Mouse (Mus musculus) gastrocnemius, adult 2 months (tissue): ENCODE data around the gene Slc25a43. TPM values are rescaled to one million over a fixed set of nuclear protein-coding genes. Genes with fewer than 3 reads are reported as not detected.

ENCODE experiments used
- DNase-seq: peaks from one replicate; pipeline ENCODE4 v3.0.0; 2022
- H3K27ac ChIP-seq: fragments of 200-600 bp; 2 replicates; pipeline ENCODE4 v1.8.1; 2022; ENCODE audit warnings: mild to moderate bottlenecking
- H3K4me3 ChIP-seq: fragments of 200-600 bp; 2 replicates; pipeline ENCODE4 v1.8.1; 2022; ENCODE audit warnings: mild to moderate bottlenecking, moderate library complexity
- CTCF ChIP-seq: fragments of 200-600 bp; IDR thresholded peaks from 2 replicates; pipeline ENCODE4 v1.8.1; 2022; ENCODE audit warnings: antibody characterized with exemption, mild to moderate bottlenecking, moderate library complexity
- intact Hi-C: fragments of 180-260 bp; cut with DNase I; formaldehyde crosslinking; loops from one replicate; pipeline ENCODE4 v1.15.1; 2025
- total RNA-seq, 2 experiments: library from RNA; stranded (reverse); gene quantifications; 2 replicates each; pipeline ENCODE4 v1.2.3; 2021

Slc25a43 gene
- total RNA-seq, 2 experiments from 2014 or later: not detected

DNA sequence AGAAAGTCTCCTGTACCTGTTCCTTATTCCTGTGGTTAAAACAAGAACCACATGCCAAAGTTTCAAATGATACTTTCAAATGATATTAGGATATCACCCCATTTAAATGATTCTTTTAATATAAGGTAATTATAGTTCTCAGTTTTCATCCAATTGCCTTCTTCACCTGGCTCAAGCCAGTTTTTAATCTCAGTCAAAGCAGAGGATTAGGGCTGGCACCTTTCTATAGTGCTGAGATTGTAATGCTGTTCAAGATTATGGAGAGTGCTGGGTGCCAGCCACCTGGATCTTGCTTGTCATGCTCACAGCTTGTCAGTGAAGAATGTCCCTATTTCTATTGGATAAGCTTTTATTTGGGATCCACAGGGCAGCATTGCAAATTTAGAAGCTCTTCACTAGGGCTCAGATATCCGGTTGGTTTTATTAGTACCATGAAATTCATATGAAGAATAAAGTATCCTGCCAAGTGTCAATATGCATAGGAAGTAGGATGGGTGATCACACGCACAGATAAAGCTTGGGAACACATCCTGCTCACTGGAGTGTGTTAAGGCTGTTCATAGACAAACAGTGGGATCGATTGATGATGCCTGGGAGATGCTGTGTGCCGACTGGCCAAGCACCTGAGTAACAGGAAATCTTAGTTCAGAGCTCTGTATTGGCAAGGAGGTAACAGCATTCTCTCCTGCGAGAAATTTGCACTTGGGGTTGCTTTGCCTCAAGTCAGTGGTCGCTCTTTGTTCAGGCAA is 55.8 kb downstream of the Slc25a43 start:
- intact Hi-C loops: no loop called here
- DNase-seq: no peak
- Histone ChIP-seq H3K4me3 (no peak overlapping the region), H3K27ac (no peak overlapping the region)
- no peak for TF ChIP-seq CTCF

DNA sequence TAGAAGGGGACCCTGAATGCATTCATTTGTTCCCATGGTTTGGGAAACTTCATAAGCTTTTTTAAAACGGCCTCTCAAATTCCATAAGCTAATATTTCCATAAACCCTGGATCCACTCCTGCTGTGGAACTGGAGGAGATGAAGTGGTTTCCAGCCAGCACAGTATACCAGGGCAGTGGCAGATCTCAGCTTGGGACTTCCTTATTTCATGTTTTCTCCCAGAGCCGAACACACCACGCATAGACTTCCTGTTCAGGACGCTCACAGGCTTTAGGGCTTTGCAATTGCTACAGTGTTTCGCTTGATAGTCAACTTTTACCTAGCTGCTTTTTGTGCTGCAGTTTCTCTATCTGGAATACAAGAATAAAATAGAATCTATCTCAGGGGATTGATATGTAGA is 59.7 kb downstream of the Slc25a43 start:
- DNase-seq: no peak
- intact Hi-C loops: no loop called here
- no peak overlapping the region for H3K4me3 ChIP-seq
- no peak overlapping the region for H3K27ac ChIP-seq
- no peak for TF ChIP-seq CTCF

DNA sequence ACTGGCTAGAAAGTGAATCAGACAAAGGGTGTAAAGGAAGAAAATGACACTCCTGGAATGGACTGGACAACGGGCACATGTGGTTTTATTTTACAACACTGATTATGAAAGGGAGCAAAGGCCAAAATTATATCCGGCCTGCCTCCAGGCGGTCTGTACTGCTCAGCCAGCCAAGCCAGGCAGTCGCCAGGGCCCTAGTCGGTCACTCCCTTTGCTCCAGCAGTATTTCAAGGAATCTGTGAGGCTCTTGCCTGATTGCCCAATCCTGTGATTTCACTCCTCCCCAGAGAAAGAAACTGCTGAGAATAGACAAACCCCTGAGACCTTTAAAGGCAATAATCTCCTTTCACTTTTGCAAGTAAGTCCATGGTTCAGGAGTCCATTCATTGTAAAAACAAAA is 60.7 kb downstream of the Slc25a43 start:
- Histone ChIP-seq H3K27ac (peak overlapping the region; percentile 41), H3K4me3 (no peak overlapping the region)
- intact Hi-C loops: no loop called here
- DNase-seq: peak; percentile 74
- TF ChIP-seq CTCF: no peak

DNA sequence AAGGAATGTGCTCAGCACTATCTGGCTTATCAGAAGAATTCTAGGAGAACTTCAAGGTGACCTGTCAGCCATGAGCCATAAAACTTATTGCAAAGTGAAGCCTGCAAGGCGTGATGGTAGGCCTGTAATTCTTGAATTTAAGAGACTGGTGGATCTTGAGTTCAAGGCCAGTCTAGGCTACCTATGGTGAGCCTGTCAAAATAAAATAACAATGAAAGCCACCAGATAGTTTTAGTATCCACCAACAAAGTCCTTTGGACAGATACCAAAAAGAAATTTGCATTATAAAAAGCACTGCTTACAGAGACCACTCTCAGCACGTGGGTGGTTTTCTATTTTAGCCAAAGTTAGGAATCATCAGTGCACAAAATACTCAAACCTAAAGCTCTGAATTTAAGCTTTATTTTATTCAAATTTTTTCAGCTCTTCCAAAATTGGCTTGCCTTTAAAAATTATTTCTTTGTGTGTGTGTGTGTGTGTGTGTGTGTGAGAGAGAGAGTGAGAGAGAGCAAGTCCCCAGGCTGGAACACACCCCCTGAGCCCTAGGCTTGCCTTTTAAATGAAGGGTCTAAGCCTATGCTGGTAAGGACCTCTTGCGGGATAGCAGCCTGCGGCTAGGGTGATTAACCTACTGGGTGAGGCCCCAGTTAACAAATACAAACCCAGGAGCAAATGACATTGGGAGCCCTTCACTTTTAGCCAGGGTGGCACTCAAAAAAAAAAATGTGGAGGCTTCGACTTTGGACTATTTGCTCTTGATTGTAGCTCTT is 62.2 kb downstream of the Slc25a43 start:
- intact Hi-C loops: no loop called here
- Histone ChIP-seq H3K27ac (no peak overlapping the region), H3K4me3 (no peak overlapping the region)
- no peak for DNase-seq
- no peak for TF ChIP-seq CTCF

DNA sequence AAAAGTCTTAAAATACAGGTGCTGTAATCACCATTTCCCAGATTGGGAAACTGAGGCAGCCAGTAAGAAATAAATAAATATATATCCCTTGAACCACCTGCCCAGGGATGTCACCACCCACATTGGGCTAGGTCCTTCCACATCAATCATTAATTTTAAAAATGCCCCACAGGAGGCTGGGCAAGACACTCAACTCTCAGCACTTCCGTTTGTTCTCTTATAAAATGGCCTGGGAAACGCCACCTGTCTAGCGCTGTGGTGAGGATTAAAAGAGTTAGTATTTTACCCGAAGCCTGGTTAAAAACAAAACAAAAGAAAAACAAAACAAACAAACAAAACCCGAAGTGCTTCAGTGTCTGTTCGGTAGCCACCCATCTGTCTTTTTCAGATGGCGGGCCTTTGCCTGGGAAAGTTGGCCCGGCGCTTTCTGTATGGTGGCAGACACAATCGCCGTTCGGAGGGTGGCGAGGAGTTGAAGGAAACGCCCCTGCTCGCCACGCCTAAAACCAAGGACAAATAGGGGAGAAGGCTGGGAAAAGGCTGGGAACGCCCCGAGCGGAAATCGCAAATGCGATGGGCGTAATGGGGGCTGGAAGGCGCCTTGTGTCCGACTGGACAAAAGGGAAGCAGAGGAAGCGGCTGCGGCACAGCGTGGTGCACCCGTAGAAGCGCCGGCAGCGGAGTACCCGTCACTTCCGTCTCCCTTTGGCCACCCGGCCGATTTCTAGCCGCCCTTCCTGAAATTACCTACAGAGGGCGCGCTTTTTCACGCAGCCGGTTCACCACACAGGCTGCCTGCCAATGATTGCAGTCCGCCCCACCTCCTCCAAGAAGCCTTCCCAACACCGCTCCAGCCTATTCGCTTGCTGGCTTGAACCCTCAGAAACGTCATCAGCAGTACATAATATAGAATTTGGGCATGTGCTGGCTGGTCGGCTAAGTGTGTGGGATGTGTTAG is 64.2 kb downstream of the Slc25a43 start:
- intact Hi-C loops: loop anchor here (1.0 kb wide), 1 partner anchor 11 kb away; no protein-coding TSS in a partner anchor
- DNase-seq: peak; percentile 90
- Histone ChIP-seq H3K27ac (peak overlapping the region; percentile 84), H3K4me3 (peak overlapping the region; percentile 72)
- TF ChIP-seq CTCF: peak; percentile 82

DNA sequence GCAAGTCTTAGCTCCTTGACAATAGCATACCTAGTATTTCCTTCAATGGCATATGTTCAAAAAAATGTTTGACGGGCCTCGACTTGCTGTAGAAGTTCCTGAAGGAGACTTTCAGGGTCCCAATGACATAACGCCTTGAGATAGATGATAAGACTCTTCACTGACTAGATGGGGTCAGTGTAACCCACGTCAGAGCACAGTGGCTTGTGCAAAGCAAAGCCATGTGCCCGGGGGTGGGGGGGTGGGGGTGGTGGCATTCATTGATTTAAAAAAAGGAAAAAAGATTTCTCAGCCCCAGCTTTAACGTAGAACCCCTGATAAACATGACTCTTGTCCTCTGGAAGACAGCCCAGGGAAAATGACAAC is 64.8 kb downstream of the Slc25a43 start:
- H3K4me3 ChIP-seq: peak overlapping the region; percentile 72
- no peak for TF ChIP-seq CTCF
- H3K27ac ChIP-seq: peak overlapping the region; percentile 84
- no peak for DNase-seq
- intact Hi-C loops: no loop called here

DNA sequence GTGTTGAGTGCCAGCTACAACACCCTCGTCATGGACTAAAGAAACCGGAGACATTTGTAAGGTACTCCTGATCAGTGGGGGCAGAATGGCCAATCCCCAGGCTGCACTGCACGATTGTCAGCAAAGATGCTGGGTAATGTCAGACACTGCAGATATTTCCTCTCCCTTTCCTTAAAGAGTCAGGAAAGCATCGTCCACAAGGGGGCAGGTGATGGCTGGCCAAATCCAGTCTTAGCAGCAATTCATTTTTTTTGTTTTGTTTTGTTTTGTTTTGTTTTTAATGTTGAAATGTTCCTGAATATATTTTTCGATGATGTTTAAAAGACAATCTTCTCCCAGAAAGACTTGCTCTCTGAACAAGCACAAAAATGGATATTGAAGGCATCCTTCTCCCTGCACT is 67.9 kb downstream of the Slc25a43 start:
- no peak for DNase-seq
- Histone ChIP-seq H3K27ac (no peak overlapping the region), H3K4me3 (no peak overlapping the region)
- peak; percentile 52 for TF ChIP-seq CTCF
- intact Hi-C loops: no loop called here

DNA sequence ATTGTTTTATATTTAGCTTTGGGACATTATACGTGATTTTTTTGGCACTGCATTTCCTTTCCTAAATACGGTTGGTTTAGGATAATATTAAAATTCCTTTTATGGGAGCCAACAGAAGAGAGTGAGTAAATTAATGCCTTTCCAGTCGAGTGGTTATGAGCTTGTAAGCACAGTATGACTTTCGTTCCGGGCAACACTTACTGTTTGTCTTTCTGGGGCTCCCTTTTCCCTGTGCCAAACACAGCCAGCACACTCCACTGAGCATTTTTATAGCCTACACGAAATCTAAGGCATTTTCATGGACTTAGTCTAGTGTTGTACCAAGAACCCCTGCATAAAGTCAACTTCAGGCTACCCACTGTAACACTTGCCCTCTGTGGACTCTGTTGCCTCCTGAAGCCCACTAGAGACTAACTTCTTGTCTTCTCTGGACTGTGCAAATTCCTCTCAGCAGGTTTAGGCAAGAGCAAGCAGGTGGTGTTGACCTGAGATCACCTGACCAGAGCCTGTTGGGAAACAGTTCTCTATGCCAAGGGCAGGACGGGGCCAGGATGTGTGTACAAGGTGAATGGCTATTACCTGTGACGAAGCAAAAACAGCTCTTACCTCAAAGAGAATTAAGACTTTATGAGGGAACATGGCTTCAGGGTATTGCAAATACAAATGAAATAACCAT is 70.8 kb downstream of the Slc25a43 start:
- intact Hi-C loops: no loop called here
- no peak for TF ChIP-seq CTCF
- Histone ChIP-seq H3K27ac (no peak overlapping the region), H3K4me3 (no peak overlapping the region)
- DNase-seq: no peak

DNA sequence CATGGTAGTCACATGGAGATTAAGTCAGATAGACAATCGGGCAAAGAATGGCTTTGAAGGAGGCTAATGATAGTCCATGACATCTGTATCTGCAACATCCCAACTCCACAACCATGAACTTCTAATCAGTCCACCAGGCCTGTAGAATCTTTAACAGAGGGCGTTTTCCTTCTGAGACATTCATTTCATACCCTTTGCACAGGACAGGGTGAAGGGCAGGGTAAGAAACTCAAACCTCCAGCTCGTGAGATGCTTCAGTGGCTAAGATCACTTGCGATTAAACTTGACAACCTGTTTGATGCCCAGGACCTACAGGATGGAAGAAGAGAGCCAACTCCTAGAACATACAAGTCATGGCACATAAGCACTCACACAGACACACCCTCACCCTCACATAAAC is 71.6 kb downstream of the Slc25a43 start:
- no peak for DNase-seq
- intact Hi-C loops: no loop called here

DNA sequence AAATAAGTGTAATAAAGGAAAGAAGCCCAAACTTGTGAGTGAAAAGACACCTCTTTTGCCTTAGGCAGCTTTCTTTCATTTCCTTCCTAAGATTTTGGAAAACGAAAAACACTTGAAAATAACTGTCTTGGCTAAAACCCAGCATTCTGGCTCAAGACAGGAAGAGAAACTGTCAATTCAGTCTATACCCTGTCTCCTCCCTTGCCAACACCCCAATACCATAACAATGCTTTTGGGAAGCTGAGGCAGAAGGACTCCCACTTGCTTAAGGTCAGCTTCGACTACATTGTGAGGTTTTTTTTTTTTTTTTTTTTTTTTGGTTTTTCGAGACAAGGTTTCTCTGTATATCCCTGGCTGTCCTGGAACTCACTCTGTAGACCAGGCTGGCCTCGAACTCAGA is 72.0 kb downstream of the Slc25a43 start:
- Histone ChIP-seq H3K4me3 (no peak overlapping the region), H3K27ac (no peak overlapping the region)
- DNase-seq: no peak
- intact Hi-C loops: no loop called here
- no peak for TF ChIP-seq CTCF

More for the DNA sequence above, 71.6 kb downstream of the Slc25a43 start:
- Histone ChIP-seq H3K27ac (no peak overlapping the region), H3K4me3 (no peak overlapping the region)
- no peak for TF ChIP-seq CTCF

DNA sequence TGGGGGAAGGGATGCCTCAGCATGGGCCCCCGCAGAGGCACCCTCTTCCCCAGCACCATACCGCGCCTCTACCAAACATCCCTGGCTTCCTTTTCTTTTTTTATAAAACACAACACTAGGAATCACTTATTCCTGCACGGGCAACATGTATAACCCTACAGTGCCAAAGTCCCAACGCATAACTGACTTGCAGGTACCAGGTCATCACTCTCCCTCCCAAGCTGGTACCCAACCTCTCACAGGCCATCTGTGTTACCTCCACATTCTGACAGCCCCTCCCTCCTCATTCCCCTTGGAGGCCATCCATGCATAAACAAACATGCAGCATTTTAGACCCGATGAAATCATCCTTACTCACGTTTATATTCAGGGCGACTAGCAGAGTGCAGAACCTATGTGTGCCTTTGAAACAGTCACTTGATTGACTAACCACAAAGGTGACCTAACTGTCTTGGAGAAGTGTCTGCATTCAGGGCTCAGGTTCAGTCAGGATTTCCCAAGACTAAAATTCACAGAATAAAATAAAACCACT is 73.0 kb downstream of the Slc25a43 start:
- Histone ChIP-seq H3K4me3 (peak overlapping the region; percentile 47; the same call in 1 of the 2 replicates), H3K27ac (0 out of 2 replicates have a peak overlapping the region, but pooled peaks have one; percentile 46)
- TF ChIP-seq CTCF: no peak
- no peak for DNase-seq
- intact Hi-C loops: no loop called here
